Mouse (Mus musculus): ENCODE data around the gene Lhx3. TPM values are rescaled to one million over a fixed set of nuclear protein-coding genes. Genes with fewer than 3 reads are reported as not detected.
A peak's percentile ranks its signal among the peaks of the same experiment; 100 is the strongest.

Lhx3 gene
- total RNA-seq, 1 experiment: 0.13 TPM

DNA sequence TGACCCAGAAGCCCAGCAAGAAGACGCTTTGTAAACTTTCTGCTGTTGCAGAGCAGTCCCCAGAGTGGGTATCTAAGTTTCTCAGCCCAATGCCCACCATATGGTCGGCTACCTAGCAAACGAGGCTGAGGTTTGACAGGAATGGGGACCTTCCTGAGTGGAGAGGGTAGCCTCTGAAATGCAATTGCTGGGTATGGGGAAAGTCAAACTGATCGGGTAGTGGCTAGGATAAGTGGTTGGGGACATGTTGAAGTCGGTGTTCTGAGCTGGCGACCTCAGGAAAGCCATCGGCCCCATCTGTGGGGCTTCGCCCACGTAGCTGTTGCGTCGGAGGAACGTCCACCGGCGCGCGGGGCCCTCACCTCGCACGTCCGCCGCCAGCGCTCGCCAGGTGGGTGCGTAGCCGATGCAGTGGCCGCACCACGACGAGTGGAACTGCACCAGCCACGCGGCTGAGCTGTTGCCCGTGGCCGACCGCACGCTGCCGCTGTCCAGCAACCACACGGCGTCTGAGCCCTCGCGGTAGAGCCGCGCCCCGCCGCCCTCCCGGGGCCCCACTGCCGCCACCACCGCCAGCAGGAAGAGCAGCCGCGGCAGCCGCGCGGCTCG is 28.7 kb upstream of the Lhx3 start:
- Histone ChIP-seq H3K36me3 (ENCODE audit: control insufficient read depth, insufficient read depth, low read length, poor library complexity, severe bottlenecking) (peaks cover 2% of the 10 kb centered on the region; the same call in 1 of the 2 replicates), H3K9me3 (ENCODE audit: control insufficient read depth, insufficient read depth, low read depth, low read length) (no peaks in the 10 kb centered on the region), H3K4me3 (ENCODE audit: insufficient read depth in 1 of 2, low read depth in 1 of 2, low read length in 2 of 2, poor library complexity in 1 of 2, severe bottlenecking in 1 of 2) (peak overlapping the region; percentile 87 to 92), H3K27ac (ENCODE audit: insufficient read depth, low read depth, low read length, poor library complexity, severe bottlenecking) (0 out of 2 replicates have a peak overlapping the region, but pooled peaks have one; percentile 3), H3K4me1 (ENCODE audit: control insufficient read depth in 2 of 2, insufficient read depth in 2 of 2, low read length in 2 of 2, poor library complexity in 1 of 2) (peaks cover 0 to under 1% of the 10 kb centered on the region in 2 experiments; a peak in 1 of 4 replicates), H3K9ac (ENCODE audit: insufficient read depth, low read depth, low read length, poor library complexity, severe bottlenecking) (peak overlapping the region; percentile 86)
- DNase-seq (ENCODE audit: low read depth, low spot score): no peak
- in situ Hi-C loops (cut with MboI; ENCODE audit: low sequenced_read_pairs in 2 of 2, unreplicated experiment in 2 of 2): no loop called here
- no peak for TF ChIP-seq ZC3H11A (IDR thresholded peaks at IDR 0.05; ENCODE audit: borderline replicate concordance, low read depth, low read length)
- no peak for TF ChIP-seq CHD2 (IDR thresholded peaks at IDR 0.05; ENCODE audit: low read depth, low read length)
- TF ChIP-seq HCFC1 (IDR thresholded peaks at IDR 0.05; ENCODE audit: borderline replicate concordance, insufficient read depth, low read length): no peak
- TF ChIP-seq ZNF384 (IDR thresholded peaks at IDR 0.05; ENCODE audit: low read depth, low read length): no peak
- no peak for TF ChIP-seq MAFK (IDR thresholded peaks at IDR 0.05; ENCODE audit: insufficient read depth, low read depth, low read length)

DNA sequence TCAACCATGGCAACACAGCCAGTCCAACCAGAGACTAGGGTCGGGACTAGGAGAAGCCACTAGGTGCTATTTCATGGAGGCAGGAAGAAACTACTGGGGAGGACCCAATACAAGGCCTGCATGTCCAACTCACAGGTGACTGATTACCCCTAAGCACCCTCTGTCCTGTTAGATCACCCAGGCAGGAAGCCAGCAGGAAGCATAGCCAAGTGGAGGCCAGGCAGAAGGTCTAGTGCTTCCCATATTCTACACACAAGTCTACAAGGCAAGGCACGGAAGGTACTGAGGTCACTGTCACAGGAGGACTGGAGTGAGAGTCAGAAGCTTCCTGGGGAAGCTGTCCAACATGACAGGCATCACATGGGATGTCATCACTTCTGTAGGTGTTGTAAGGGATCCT is 26.7 kb upstream of the Lhx3 start:
- H3K27ac ChIP-seq (ENCODE audit: insufficient read depth, low read depth, low read length, poor library complexity, severe bottlenecking): no peak overlapping the region
- no peak overlapping the region for H3K4me3 ChIP-seq (ENCODE audit: insufficient read depth in 1 of 2, low read depth in 1 of 2, low read length in 2 of 2, poor library complexity in 1 of 2, severe bottlenecking in 1 of 2)
- in situ Hi-C loops (cut with MboI; ENCODE audit: low sequenced_read_pairs in 2 of 2, unreplicated experiment in 2 of 2): no loop called here
- DNase-seq (ENCODE audit: low read depth, low spot score): no peak
- H3K4me1 ChIP-seq (ENCODE audit: control insufficient read depth in 2 of 2, insufficient read depth in 2 of 2, low read length in 2 of 2, poor library complexity in 1 of 2): peaks cover 0 to 2% of the 10 kb centered on the region in 2 experiments; a peak in 1 of 4 replicates
- TF ChIP-seq CHD2 (IDR thresholded peaks at IDR 0.05; ENCODE audit: low read depth, low read length): no peak
- no peak overlapping the region; the same call in 1 of the 2 replicates for H3K9ac ChIP-seq (ENCODE audit: insufficient read depth, low read depth, low read length, poor library complexity, severe bottlenecking)
- peaks cover 2% of the 10 kb centered on the region; the same call in 1 of the 2 replicates for H3K36me3 ChIP-seq (ENCODE audit: control insufficient read depth, insufficient read depth, low read length, poor library complexity, severe bottlenecking)
- no peaks in the 10 kb centered on the region for H3K9me3 ChIP-seq (ENCODE audit: control insufficient read depth, insufficient read depth, low read depth, low read length)

DNA sequence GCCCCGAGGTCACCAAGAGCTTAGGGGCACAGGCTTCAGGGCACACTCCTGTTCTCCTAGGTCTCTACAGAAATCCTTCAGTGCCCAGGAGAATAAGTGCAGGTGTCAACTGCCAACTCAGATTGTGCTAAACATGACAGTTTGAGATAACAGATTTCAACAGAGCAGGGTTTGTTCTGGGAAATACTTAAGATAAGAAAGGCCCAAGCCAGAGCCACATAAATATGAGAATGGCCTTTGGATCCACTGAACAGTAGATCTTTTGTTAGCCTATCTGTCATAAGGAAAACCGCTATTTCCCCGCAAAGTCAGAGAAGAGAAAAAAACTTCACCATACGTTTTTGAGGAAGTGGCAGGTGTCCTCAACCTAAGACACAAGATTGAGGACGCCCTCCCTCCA is 26.2 kb upstream of the Lhx3 start:
- Histone ChIP-seq H3K36me3 (ENCODE audit: control insufficient read depth, insufficient read depth, low read length, poor library complexity, severe bottlenecking) (peaks cover 2% of the 10 kb centered on the region; the same call in 1 of the 2 replicates), H3K27ac (ENCODE audit: insufficient read depth, low read depth, low read length, poor library complexity, severe bottlenecking) (no peak overlapping the region), H3K9ac (ENCODE audit: insufficient read depth, low read depth, low read length, poor library complexity, severe bottlenecking) (no peak overlapping the region), H3K9me3 (ENCODE audit: control insufficient read depth, insufficient read depth, low read depth, low read length) (no peaks in the 10 kb centered on the region), H3K4me3 (ENCODE audit: insufficient read depth in 1 of 2, low read depth in 1 of 2, low read length in 2 of 2, poor library complexity in 1 of 2, severe bottlenecking in 1 of 2) (no peak overlapping the region), H3K4me1 (ENCODE audit: control insufficient read depth in 2 of 2, insufficient read depth in 2 of 2, low read length in 2 of 2, poor library complexity in 1 of 2) (peaks cover 0 to 2% of the 10 kb centered on the region in 2 experiments; a peak in 1 of 4 replicates)
- no peak for DNase-seq (ENCODE audit: low read depth, low spot score)
- no peak for TF ChIP-seq CHD2 (IDR thresholded peaks at IDR 0.05; ENCODE audit: low read depth, low read length)
- TF ChIP-seq HCFC1 (IDR thresholded peaks at IDR 0.05; ENCODE audit: borderline replicate concordance, insufficient read depth, low read length): no peak
- TF ChIP-seq ZC3H11A (IDR thresholded peaks at IDR 0.05; ENCODE audit: borderline replicate concordance, low read depth, low read length): no peak
- no peak for TF ChIP-seq MAFK (IDR thresholded peaks at IDR 0.05; ENCODE audit: insufficient read depth, low read depth, low read length)
- TF ChIP-seq ZNF384 (IDR thresholded peaks at IDR 0.05; ENCODE audit: low read depth, low read length): no peak
- in situ Hi-C loops (cut with MboI; ENCODE audit: low sequenced_read_pairs in 2 of 2, unreplicated experiment in 2 of 2): no loop called here

DNA sequence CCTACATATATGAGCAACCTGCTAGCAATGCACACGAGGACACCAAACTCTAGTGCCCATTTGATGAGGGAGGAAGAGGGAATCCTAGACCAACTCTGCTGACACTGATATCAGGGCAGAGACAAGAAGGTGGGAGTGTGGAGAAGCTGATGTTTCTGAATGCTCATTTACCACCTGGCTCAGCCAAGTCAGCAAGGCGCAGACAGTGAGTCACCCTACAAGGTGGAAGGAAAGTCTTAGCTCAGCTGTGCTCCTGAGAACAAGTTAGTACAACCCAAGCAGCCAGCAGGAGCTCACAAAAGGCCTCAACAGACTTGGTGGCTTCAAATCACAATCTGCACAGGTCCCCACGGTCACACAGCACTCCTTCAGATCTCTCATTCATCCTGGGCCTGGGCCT is 23.3 kb upstream of the Lhx3 start:
- in situ Hi-C loops (cut with MboI; ENCODE audit: low sequenced_read_pairs in 2 of 2, unreplicated experiment in 2 of 2): no loop called here
- Histone ChIP-seq H3K36me3 (ENCODE audit: control insufficient read depth, insufficient read depth, low read length, poor library complexity, severe bottlenecking) (peaks cover 2% of the 10 kb centered on the region; the same call in 1 of the 2 replicates), H3K27ac (ENCODE audit: insufficient read depth, low read depth, low read length, poor library complexity, severe bottlenecking) (no peak overlapping the region), H3K4me3 (ENCODE audit: insufficient read depth in 1 of 2, low read depth in 1 of 2, low read length in 2 of 2, poor library complexity in 1 of 2, severe bottlenecking in 1 of 2) (no peak overlapping the region), H3K9me3 (ENCODE audit: control insufficient read depth, insufficient read depth, low read depth, low read length) (no peaks in the 10 kb centered on the region), H3K4me1 (ENCODE audit: control insufficient read depth in 2 of 2, insufficient read depth in 2 of 2, low read length in 2 of 2, poor library complexity in 1 of 2) (0 out of 4 replicates have a peak, but pooled peaks cover 0 to 2% of the 10 kb centered on the region in 2 experiments), H3K9ac (ENCODE audit: insufficient read depth, low read depth, low read length, poor library complexity, severe bottlenecking) (no peak overlapping the region)
- TF ChIP-seq HCFC1 (IDR thresholded peaks at IDR 0.05; ENCODE audit: borderline replicate concordance, insufficient read depth, low read length): no peak
- no peak for TF ChIP-seq ZC3H11A (IDR thresholded peaks at IDR 0.05; ENCODE audit: borderline replicate concordance, low read depth, low read length)
- no peak for TF ChIP-seq ZNF384 (IDR thresholded peaks at IDR 0.05; ENCODE audit: low read depth, low read length)
- TF ChIP-seq MAFK (IDR thresholded peaks at IDR 0.05; ENCODE audit: insufficient read depth, low read depth, low read length): no peak
- TF ChIP-seq CHD2 (IDR thresholded peaks at IDR 0.05; ENCODE audit: low read depth, low read length): no peak
- DNase-seq (ENCODE audit: low read depth, low spot score): no peak

Measured in ES-E14 (cell line).